Mouse (Mus musculus): ENCODE measurements around the gene Fbxl8.

DNA sequence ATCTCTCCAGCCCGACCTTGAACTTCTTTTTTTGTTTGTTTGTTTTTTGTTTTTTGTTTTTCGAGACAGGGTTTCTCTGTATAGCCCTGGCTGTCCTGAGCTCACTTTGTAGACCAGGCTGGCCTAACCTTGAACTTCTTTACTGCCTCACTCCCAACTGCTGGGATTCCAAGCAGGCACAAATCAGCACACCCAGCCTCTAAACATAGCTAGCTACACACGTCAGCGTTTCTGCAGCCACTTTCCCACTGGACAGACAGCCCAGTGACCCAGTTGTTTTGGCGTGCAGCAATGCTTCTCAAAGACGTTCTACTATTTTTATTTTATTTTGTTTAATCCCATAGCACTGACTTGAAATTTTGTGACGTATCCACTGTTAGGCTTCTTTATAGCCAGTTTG, 40.6 kb upstream of the Fbxl8 start:
- TF ChIP-seq POLR2A (IDR thresholded peaks at IDR 0.05; ENCODE audit: borderline replicate concordance, low read depth, low read length) = no peak
- no peak for TF ChIP-seq CTCF (IDR thresholded peaks at IDR 0.05; ENCODE audit: low read depth, low read length)
